Mouse (Mus musculus) CH12F3 (cell line): Measurements from ENCODE around the gene Fam49a.

ENCODE experiments used
- in situ Hi-C: fragments of 300-500 bp; cut with MboI; formaldehyde crosslinking; loops from 2 replicates; pipeline ENCODE4 v1.14.3; 2020; ENCODE audit warnings: low sequenced_read_pairs

Gene Fam49a

DNA sequence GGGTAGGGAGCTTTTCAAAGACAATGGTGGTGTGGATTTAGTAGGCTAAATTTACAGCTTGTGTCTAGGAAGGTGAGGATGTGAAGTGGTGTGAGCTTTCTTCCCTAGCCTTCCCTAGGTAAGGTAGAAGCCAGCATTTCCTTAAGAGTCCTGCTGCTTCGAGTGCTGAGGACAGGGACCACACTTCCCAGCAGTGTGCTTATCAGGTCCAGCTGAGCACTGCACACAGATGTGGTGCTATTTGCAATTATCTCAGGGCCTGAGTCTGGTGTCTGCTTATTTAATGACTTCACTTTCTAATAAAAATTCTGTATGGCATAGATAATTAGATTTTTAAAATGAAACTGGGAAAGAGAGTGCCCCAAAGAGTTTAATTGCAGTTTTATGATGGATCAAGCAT is 4.6 kb downstream of the Fam49a start:
- in situ Hi-C loops: no loop called here

DNA sequence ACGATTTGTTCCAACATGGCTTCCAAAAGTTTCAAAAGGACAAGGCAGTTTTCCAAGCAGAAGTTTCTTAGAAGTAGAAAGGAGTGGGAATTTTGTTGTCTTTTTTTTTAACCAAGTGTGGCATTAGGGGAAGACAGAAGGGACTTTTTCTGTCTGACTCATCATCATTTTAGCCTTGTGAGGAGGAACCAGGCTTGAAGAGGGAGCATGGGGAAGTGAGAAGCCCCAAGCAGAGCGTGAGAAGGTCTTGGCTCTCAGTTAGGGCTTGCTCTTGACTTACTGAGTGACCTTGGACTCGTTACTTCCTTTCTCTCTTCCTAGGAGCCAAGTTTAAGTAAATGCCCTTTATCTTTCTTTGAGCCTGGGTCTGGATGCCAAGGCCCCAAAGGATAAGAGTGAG is 8.6 kb downstream of the Fam49a start:
- in situ Hi-C loops: no loop called here

DNA sequence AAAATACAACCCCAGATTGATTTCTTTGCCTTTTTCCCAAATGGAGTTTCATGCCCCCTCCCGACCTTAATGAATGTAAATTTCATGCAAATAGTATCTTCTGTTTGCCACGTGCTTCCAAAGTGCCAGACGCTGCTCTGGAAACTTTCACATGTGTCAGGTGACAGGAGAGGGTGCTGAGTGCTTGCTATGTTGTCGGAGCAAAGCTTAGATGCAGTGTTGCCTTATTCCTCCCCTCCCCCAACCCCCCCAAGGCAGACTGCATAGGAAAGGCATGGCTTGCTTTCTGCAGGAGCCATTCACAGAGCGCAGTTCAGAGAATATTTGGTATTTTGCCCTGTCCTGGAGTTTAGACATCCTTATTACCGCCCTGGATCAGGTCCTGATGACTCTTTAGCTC is 12.2 kb downstream of the Fam49a start:
- in situ Hi-C loops: no loop called here

DNA sequence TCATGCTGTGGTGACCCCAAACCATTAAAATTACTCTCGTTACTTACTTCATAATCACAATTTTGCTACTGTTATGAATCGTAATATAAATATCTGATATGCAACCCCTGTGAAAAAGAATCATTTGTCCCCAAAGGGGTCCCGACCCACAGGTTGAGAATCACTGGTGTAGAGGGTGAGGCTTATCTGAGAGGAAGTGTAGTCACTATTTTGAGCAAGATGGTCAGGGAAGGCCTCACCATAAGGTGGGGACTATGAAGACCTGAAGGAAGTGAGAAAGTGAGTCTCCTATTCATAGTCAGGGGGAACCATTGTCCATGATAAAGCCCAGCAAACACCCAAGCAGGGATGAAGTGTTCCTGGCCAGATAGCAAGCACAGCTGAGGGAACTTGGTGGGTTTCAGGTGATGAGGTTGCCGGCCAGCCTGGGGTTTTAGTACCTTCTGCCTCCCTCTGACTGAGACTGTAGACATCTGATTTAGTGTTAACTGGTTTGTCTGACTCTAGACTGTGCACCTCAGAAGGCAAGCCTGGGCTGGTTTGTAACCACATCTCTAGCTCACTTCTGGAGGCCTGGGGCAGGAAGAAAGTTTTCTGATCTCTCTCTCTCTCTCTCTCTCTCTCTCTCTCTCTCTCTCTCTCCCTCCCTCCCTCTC is 13.3 kb downstream of the Fam49a start:
- in situ Hi-C loops: no loop called here

DNA sequence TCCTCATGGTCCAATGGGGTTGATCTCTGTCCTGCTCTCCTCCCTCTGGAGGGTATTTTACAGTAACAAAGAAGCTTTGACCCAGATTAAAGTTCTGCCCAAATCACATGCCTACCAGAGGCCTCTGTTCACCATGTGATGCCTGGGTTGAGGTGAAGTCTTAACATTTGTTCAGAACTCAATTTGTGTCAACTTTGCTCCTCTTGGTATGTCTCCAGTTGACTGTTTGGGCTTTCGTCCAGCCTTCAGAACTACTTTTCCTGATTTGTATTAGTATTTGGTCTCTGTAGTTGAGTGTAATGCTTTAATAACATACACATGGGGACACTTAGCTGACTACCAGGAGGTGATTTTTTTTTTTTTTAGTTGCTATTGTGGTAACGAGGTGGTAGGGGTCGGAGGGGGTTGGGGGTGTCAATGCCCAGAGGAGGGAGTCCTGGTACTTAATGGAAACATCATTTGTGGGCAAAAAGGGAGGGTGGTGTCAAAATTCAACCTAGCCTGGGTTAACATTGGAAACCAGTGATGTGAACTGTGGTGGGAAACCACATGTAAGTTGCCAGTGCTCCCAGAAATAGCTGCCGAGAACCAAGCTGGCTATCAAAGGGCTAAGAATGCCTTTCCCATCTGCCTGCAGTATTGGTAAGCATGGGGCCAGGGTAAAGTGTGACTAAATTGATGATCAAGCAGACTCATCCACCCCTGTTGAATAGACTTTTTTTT is 16.0 kb downstream of the Fam49a start:
- in situ Hi-C loops: no loop called here

DNA sequence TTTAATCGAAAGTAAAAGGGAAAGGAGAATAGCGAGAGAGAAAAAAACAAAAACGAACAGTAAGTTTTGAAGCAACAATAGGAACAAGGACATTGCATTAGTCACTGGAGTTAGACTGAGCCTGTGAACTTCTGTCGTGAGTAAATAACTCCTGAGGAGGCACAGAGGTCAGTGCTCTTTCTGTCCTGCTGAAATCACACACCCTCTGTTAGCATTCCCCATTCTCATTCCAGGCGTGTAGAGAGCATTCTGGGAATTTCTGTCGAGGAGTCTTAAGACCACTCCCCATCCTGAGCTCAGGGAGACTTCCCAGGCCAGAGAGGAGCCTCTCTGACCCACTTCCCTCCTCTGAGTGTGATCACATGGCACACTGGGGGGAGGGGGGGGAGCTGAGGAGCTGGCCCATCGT is 16.5 kb downstream of the Fam49a start:
- in situ Hi-C loops: no loop called here

DNA sequence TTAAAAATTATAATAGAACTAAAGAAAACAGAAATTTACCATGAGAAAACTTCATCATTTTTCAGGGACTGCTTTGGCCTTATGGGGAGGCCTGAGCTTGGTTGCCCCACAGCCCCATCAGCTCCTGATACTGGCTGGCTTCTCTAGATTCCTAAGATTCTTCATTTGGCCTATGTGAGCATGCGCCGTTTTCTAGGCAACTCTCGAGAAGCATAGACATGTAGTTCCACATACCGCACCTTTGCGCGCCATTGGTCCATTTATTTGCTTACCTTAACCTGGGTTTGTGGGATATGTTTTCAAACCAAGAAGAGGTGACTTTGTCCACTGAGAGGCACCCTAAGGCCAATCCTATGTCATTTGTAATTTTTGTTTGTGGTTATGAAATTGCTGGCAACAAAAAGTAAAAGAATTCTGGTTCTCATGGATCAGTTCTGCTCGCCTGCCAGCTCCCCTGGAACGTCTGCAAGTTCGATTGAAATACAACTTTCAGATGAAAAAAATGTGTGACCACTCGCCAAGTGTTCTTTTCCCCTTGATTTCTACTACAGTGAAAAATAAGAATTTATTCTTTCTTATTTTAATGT is 21.9 kb downstream of the Fam49a start:
- in situ Hi-C loops: no loop called here

DNA sequence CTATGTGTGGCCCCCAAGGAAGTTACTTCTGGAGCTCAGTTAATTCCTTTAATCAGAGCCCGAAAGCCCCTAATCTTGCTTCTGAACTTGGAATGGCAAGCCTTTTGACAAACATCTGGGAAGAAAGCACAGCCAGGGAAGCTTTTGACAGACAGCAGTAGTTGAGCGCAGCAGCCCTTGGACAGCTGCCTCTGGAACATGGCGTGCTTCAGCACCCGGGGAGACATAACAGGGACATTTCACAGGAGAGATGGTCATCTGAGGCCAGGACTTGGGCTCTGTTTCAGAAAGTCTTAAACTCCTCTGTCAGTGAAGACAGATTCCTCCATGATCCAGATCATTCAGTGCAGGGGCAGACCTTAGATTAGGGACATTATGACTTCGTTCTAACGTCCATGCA is 22.6 kb downstream of the Fam49a start:
- in situ Hi-C loops: no loop called here

DNA sequence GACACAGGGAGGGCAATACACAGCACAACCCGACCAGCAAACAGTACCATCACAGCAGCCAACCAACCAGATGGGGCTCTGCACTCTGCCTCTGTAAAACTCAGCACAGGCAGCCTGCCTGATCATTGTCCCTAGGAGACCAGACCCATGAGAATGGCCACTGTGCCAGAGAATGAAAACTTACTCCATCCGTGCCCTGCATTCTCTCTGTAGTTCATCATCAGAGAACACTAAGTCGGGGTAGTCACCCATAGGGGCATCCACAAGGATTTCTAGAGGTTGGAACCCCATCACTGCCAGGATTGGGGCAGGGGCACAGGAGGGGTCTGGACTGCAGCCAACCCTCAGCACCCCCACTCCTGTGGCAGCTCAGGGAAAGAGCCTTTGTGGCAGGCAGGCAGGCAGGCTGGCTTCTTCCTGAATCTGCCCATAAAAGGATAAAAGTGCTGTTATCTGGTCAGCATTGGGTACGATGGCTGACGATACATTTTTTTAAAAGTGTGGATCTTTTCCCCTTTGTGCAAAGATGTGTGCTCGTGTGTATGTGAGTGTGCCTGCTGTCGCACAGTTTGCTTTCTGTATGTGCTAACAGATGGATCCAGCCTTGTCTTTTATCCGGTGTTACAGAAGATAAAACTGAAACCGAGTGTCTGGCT is 25.3 kb downstream of the Fam49a start:
- in situ Hi-C loops: no loop called here

DNA sequence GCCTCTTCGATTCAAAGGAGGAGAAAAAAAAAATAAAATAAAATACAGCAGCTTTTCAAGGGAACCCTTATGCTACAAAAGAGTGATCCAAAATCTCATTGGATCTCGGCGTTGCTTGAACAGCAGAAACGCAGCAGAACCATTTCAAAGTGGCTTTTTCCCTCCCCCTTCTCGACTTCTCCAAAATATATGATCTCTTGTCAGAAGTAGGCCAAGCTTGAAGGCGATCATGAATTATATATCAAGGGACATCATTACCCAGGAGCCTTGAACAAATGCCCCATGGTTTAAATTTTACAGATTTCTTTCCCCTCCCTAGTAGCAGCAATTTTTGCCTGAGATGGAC is 25.8 kb downstream of the Fam49a start:
- in situ Hi-C loops: no loop called here

DNA sequence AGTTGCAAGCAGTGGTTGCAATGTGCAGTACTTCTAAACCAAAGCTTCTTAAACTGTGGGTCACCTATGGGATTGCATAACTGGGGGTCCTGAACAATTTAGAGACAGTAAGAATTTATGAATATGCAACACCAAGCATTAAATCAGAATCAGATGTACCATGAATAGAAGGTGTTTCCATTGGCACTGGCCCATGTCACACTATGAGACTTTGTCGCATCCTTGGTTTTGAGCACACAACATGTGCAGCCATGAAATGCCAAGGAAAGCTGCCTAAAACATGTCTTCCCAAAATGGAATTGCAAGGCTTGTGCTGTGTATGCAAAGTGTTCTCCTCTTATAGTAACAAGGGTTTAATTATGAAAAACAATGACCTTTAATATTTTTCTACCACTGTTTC is 26.6 kb downstream of the Fam49a start:
- in situ Hi-C loops: no loop called here

DNA sequence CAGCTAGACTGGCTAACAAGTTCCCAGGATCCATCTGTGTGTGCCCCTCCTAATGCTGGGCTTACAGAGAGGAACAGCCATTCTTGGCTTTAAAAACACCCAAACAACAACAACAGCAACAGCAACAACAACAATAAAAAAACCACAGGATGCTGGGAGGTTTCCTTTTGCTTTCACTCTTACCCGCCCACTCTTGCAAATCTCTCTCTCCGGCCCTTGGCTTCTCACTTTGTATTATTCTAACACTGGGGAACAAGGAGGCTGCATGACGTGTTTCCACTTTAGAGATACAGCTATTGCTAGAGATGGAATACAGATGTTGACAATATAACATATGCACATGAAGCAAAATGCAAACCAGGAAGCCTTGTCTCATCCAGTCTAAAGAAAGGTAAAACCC is 27.7 kb downstream of the Fam49a start:
- in situ Hi-C loops: no loop called here

DNA sequence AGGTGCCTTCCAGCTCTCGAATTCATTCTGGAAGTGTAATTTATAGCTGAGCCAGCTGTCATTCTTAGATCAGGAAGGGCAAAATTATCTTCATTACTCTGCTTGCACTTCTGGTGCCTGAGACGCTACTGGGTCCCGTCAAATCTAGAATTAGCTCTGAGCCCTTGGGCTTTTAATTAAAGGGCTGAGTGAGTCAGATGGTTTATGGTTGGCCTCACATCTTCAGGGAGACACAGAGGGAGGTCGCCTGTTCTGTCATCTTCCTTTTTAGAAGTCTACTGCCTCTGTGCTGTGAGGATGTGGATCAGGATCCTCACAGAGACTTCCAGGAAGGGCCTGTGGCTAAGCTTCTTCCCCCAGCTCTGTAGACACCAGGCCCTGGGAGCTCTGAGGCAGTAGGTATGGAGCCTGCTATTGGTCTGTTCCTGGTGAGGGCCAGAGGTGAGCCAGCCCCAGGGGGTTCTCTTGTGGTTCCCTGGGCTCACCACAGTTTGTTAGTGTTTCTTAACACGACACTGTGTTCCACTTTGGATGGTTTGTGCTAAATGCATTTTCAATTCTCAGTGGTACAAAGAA is 30.2 kb downstream of the Fam49a start:
- in situ Hi-C loops: no loop called here

DNA sequence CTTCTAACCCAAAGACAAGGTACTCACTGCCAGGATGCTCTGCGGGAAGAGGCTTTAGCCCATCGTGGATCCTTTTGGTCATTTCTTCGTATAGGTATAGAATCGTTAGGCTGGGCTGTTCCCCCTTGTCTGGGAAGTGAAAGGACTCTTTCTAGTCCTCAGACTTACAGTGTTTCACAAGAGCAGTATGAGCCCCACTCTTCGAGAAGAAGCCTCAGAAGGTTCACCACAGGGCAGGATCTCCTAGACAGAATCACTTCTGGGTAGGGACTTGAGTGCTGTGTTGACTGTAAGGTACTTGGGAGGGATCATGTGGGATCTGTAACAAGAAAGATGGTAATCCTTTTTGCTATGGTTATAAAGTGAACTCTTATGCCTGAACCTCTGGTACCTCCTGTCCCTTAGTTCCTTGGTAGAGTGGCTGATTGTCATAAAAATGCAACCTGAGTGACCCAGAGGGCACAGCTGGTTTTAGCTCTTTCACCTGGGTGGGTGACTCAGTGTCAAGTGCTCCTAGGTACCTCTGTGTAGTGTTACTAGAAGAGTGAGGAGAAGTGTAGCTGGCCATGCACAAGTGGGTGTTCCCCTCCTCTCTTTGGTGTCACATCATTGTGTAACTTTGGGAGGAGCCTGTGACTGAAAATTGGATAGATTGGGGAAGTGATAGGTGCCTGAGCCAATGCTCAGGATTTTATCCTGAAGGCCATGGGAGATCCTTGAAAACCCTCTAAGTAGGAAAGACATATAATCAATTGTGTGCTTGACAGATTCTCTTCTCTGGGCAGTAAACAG is 32.6 kb downstream of the Fam49a start:
- in situ Hi-C loops: no loop called here

DNA sequence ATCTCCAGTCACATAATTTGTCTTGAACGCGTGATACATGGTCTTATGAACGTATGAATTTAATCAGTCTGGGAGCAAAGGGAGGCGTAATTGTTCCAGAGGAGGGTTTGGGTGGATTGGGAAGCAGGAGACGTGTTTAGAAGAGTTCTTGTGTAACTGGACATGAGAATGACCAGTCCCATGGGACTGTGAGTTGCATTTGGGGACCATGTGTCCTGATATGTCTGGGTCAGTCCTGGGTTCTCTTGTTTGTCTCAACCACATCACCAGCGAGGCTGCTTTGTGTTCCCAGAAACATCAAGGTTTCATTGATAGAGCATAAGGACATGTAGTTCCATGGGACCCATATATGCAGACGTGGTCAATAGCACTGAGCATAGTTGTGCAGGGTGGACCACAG is 36.5 kb downstream of the Fam49a start:
- in situ Hi-C loops: no loop called here

DNA sequence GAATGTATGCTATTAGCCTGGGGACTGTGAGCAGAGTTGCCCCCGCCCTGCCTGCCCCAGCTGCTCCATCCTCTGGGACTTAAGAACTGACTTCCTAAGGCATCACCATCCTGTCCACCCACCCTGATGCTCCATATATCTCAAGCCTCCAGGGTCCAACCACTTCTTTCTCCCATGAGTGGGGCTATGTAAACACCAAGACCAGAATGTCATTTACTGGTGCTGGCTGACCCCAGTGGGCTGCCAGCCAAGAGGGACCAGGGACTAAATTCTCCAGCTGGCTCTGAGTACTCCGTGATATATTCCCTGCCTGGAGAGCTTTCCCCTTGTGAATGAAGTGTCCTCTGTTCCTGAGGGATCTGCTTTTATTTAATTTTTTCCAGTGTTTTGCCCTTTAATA is 37.4 kb downstream of the Fam49a start:
- in situ Hi-C loops: no loop called here

DNA sequence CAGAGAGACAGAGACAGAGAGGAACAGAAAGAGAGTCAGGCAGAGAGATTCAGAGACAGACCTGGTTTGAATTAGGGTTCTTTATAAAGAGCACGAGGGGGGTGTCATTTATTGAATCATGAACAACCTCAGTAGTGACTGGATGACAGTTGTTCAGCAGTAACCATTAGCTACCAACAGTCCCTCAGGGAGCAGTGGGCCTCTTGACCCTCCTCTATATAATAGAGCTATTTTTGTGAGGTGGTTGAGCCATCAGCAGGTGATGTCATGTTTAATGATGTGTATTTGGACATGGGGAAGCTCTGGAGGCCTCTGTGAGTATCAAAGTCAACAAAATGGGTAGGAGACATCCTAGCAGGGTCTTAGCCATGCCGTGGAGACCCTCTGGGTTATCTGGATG is 39.2 kb downstream of the Fam49a start:
- in situ Hi-C loops: no loop called here

DNA sequence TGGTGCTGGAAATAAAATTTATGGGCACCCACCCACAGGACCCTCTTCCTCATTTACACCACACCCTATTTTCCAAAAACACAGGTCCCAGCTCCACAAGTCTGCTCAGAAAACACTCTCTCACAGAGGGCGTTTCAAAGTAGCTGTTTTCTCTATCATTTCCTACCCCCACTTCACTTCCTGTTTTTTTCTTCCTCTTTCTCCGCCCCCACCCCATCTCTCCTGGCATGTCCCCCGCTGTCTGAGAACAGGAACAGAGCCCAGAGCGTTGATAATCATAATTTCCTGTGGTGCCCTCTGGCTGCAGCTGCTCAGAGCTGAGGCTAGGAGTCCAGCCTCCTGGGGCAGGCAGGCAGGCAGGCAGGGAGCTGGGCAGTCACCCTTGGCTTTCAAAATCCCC is 39.9 kb downstream of the Fam49a start:
- in situ Hi-C loops: no loop called here

DNA sequence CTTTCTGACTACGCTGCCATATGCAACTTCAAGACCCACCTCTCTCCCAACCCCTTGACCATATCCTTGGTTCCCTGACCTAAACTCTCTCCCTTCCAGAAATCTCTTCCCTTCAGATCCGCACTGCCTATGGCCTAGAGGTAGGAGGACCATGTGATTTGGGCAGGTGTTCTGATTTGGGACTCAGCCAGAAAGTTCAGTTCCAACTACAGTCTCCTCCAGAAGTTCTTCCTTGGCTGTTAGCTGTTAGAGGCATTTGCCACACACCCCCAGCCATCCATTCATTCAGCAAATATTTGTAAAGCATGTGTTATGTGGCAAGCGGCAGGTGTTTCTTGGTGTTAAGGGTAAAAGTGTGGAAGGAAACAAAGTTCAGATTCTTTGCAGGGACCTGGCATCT is 44.3 kb downstream of the Fam49a start:
- in situ Hi-C loops: no loop called here

DNA sequence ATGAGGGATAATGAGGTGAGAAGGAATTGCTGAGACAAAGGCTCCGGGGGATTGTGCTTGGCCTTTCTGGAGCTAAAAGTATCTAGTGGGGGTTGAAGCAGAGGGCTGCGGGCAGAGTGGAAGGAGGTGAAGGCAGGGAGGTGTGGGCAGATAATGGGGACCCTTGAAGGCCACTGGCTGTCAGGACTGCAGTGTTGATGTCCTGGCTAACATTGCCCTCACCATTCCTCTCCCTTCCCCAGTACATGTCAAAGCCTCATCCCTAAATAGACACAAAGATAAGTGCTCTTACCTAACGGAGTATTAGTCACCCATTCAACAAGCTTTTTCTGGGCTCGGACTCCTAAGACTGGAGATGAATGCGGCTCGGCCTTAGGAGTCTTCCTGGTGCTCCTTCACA is 44.9 kb downstream of the Fam49a start:
- in situ Hi-C loops: no loop called here

DNA sequence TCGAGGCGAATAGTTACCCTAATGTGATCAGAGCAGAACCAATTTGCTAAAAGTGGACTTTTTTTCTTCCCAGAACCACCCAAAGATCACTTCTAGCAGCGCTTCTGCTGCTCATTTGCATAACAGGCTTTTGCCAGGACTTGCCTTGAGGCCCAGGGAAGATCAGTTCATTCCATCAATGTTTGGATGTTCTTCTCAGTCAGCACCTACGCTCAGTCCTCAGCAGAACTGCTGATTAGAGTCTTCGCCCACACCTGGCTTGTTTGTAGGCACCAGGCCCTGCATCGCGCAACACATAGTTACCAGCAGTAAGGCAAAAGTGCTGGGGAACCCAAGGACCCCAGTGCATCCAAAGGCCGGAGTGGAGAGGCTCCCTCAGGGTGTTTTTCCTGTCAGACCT is 45.3 kb downstream of the Fam49a start:
- in situ Hi-C loops: no loop called here
